ENCODE assay signal across 21 mouse cellular contexts in the genomic region with DNA sequence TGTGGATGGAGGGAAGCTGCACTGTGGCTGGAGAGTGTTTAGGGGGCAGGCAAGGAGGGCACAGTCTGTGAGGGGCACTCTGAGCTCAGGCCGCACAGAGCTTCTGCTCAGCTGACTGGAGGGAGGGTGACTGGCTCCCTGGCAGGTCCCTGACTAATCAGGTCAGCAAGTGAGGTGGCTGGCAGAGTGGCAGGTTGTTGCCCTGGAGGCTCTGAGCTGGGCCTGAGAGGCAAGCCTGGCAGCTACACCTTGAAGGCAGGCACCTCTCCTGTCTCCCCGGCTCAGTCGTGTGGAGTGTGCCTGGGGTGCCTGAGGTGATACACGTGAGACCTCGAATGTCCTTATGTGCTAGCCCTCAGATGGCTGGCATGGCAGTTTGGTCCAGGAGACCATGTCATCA. TPM values are rescaled to one million over a fixed set of nuclear protein-coding genes. Genes with fewer than 3 reads are reported as not detected.
DNase-seq lines count a peak whose midpoint lies in the region; ATAC-seq lines count a peak whose summit lies in the region.
"Had no signal": no experiment of that assay in that cellular context is flagged by ENCODE, and none has a peak within 500 bp of the region (broad histone marks: within the 10 kb centered on the region; RNA-seq: fewer than 3 reads in every experiment).

No protein-coding gene starts in this region.

- no peaks in the 10 kb centered on the region for H3K9me3 ChIP-seq in kidney, embryonic 15.5 days (replicated peaks)
- H3K9me3 ChIP-seq: liver, embryonic 13.5 days; megakaryocyte, embryonic 14.5 days; neural tube, embryonic 13.5 days; stomach, embryonic 15.5 days had no signal

- peaks cover 28% of the 10 kb centered on the region for H3K4me1 ChIP-seq in kidney, embryonic 15.5 days
- H3K4me1 ChIP-seq: liver, embryonic 13.5 days; stomach, embryonic 15.5 days had no signal

- intact Hi-C loops in heart, postnatal 36 days (cut with DNase I): loop anchor here (5.0 kb wide), 2 partner anchors 86 to 101 kb away; no protein-coding TSS in a partner anchor

- DNase-seq in kidney, postnatal 36 days: no peak
- peak; percentile 76 for DNase-seq in gastrocnemius, postnatal 25 days
- DNase-seq in heart, adult 9 months (ENCODE audit: low spot score in 2 of 2): peak; percentile 61 to 67
- DNase-seq in heart, postnatal 36 days: peak; percentile 32 to 48
- DNase-seq in spleen, postnatal 10 days (ENCODE audit: low spot score in 2 of 2): no peak
- no peak for DNase-seq in spleen, adult 12 weeks (ENCODE audit: low spot score)
- DNase-seq: adrenal gland, postnatal 36 days; cerebellum, adult 9-11 months; embryo, embryonic 11 days; kidney, adult 8-10 months; liver, embryonic 13.5 days; right cerebral cortex, postnatal 4 days; thymus, postnatal 25 days had no signal

- peak; percentile 47 for ATAC-seq in kidney, embryonic 15.5 days (replicated peaks; ENCODE audit: low FRiP score)
- ATAC-seq: CD4-positive, CD25-positive, alpha-beta regulatory T cell, adult 4 months; lung, postnatal 0 days had no signal

- no peaks in the 10 kb centered on the region for H3K36me3 ChIP-seq in kidney, embryonic 15.5 days
- H3K36me3 ChIP-seq: liver, embryonic 13.5 days; neural tube, embryonic 13.5 days; stomach, embryonic 15.5 days had no signal

- no peak overlapping the region for H3K27ac ChIP-seq in kidney, embryonic 15.5 days
- H3K27ac ChIP-seq: layer of hippocampus, adult 2 months; liver, embryonic 13.5 days; neural tube, embryonic 13.5 days; stomach, embryonic 15.5 days had no signal

- 79% methylated on average over 5 of the region's 5 CpGs for WGBS in kidney, embryonic 15.5 days

- H3K27me3 ChIP-seq in kidney, embryonic 15.5 days: no peaks in the 10 kb centered on the region
- H3K27me3 ChIP-seq: liver, embryonic 13.5 days; neural tube, embryonic 13.5 days; stomach, embryonic 15.5 days had no signal

- H3K4me2 ChIP-seq in kidney, embryonic 15.5 days: no peak overlapping the region
- H3K4me2 ChIP-seq: liver, embryonic 13.5 days; neural tube, embryonic 13.5 days; stomach, embryonic 15.5 days had no signal

- H3K9ac ChIP-seq in kidney, embryonic 15.5 days: no peak overlapping the region
- H3K9ac ChIP-seq: liver, embryonic 13.5 days; neural tube, embryonic 13.5 days; stomach, embryonic 15.5 days had no signal

- no peak overlapping the region for H3K4me3 ChIP-seq in kidney, embryonic 15.5 days (replicated peaks)
- H3K4me3 ChIP-seq: layer of hippocampus, adult 2 months; liver, embryonic 13.5 days; megakaryocyte, embryonic 14.5 days; neural tube, embryonic 13.5 days; stomach, embryonic 15.5 days had no signal

RNA-seq across cellular contexts. Expression of gene Togaram2, which starts 23.3 kb away (rescaled TPM):
- polyA plus RNA-seq in kidney, embryonic 15.5 days (2015; fragmentation: Nextera tagmentation; extraction: Ambion mirVana): 0.18 and 0.32 TPM in 2 replicates
- total RNA-seq in gastrocnemius, postnatal 25 days (2021): 1 to 10 TPM; 2.3 to 6.4 TPM
- total RNA-seq in heart, postnatal 36 days (2021): 1 to 10 TPM; 3.9 to 5.9 TPM
- total RNA-seq: adrenal gland, postnatal 36 days; granulocyte monocyte progenitor cell, adult 5-6 weeks had no signal
- polyA plus RNA-seq: CD4-positive, CD25-positive, alpha-beta regulatory T cell, adult 4 months; liver, embryonic 13.5 days had no signal

RNA-seq across cellular contexts. Expression of gene Pcare, which starts 56.3 kb away (rescaled TPM):
- polyA plus RNA-seq in kidney, embryonic 15.5 days (2015; fragmentation: Nextera tagmentation; extraction: Ambion mirVana): not detected in 2 replicates
- total RNA-seq in gastrocnemius, postnatal 25 days (2021): under 1 TPM in 1 of 2 experiments, not detected in 1; 0.16 TPM
- under 1 TPM; 0.14 to 0.41 TPM for total RNA-seq in heart, postnatal 36 days (2021)
- total RNA-seq: adrenal gland, postnatal 36 days; granulocyte monocyte progenitor cell, adult 5-6 weeks had no signal
- polyA plus RNA-seq: CD4-positive, CD25-positive, alpha-beta regulatory T cell, adult 4 months; lung, postnatal 0 days; neural tube, embryonic 13.5 days; stomach, embryonic 15.5 days had no signal

Comparison
In these comparisons a context has a peak if more than half of its experiments do, and no peak if none do; other contexts are left out.
1. DNase-seq: peak in gastrocnemius, postnatal 25 days (single experiment), heart, adult 9 months (2 of 2) and heart, postnatal 36 days (2 of 2); none in kidney, postnatal 36 days (0 of 2), spleen, postnatal 10 days (0 of 2) and spleen, adult 12 weeks (single experiment).